Mouse (Mus musculus) MEL (cell line): ENCODE measurements at regions not wholly inside any gene's neighbourhood (a gene's known extent, or its start where the extent isn't known, plus 50 kb on each side); places are given as distances from the start of the nearest gene placed in this dataset.

Experiments used
- CTCF ChIP-seq, 3 experiments: IDR thresholded peaks in 2 of 3; conservative IDR thresholded peaks in 1 of 3; 2 replicates each; pipeline ENCODE4 v1.5.1; 2011 to 2012; ENCODE audit warnings: low read length in 3 of 3, low read depth in 2 of 3, mild to moderate bottlenecking in 2 of 3, improper control_type of control experiment in 1 of 3, inconsistent platforms in 1 of 3, mixed read lengths in 1 of 3, moderate library complexity in 1 of 3; ENCODE audit not compliant: control insufficient read depth in 1 of 3, insufficient read depth in 1 of 3, poor library complexity in 1 of 3, severe bottlenecking in 1 of 3
- MAX ChIP-seq: IDR thresholded peaks from 2 replicates; pipeline ENCODE4 v1.6.1; 2011; ENCODE audit warnings: low read length, improper control_type of control experiment
- MAZ ChIP-seq: IDR thresholded peaks from 2 replicates; pipeline ENCODE4 v1.6.1; 2012; ENCODE audit warnings: low read depth, mild to moderate bottlenecking, inconsistent platforms, low read length, improper control_type of control experiment
- MYC ChIP-seq: IDR thresholded peaks from 2 replicates; pipeline ENCODE4 v1.6.1; 2011; ENCODE audit warnings: low read depth, mild to moderate bottlenecking, low read length, improper control_type of control experiment, moderate library complexity
- POLR2A ChIP-seq, 2 experiments: IDR thresholded peaks; 2 replicates each; pipeline ENCODE4 v1.6.1; 2011 to 2012; ENCODE audit warnings: low read length in 2 of 2, mild to moderate bottlenecking in 2 of 2, control low read depth in 1 of 2, improper control_type of control experiment in 1 of 2, low read depth in 1 of 2, moderate library complexity in 1 of 2; ENCODE audit not compliant: control insufficient read depth in 1 of 2, insufficient read depth in 1 of 2, poor library complexity in 1 of 2
- USF1 ChIP-seq: IDR thresholded peaks from 2 replicates; pipeline ENCODE4 v1.6.1; 2014; ENCODE audit warnings: low read depth, mild to moderate bottlenecking, inconsistent platforms, low read length, improper control_type of control experiment, moderate library complexity

GRCm38 (mm10) chr3:137790340-137790739 lies 73.9 kb upstream of the H2afz start:
- TF ChIP-seq MYC (no peak), POLR2A (IDR thresholded peaks at IDR 0.05; ENCODE audit: control insufficient read depth in 1 of 2, insufficient read depth in 1 of 2, low read depth in 1 of 2, low read length in 2 of 2, poor library complexity in 1 of 2) (no peak), USF1 (no peak), CTCF (IDR thresholded peaks at IDR 0.05 in 2 of 3, conservative IDR thresholded peaks at IDR 0.05 in 1 of 3; ENCODE audit: control insufficient read depth in 1 of 3, insufficient read depth in 1 of 3, low read depth in 2 of 3, low read length in 3 of 3, poor library complexity in 1 of 3, severe bottlenecking in 1 of 3) (no peak), MAX (no peak), MAZ (no peak)
